Mouse (Mus musculus): ENCODE data around the gene Hist2h2be.
"Not testable (repeated sequence)": the region's sequence is repeated elsewhere in the genome, so short reads cannot be mapped to it uniquely, and the experiment has no call there.

Hist2h2be gene

GRCm38 (mm10) chr3:96220765-96221639, at the start of gene Hist2h2be, which contains the start of gene Hist2h2ac:
Gene Hist2h2be, plus strand, starts transcription at chr3:96221119.
Gene Hist2h2ac, minus strand, starts transcription at chr3:96220880.
- peak; percentile 92 for DNase-seq

GRCm38 (mm10) chr3:96171583-96172196, 49.2 kb upstream of the Hist2h2be start:
- no peak for DNase-seq

GRCm38 (mm10) chr3:96172197-96173178, 48.4 kb upstream of the Hist2h2be start, which contains the start of gene Sf3b4:
Gene Sf3b4, plus strand, starts transcription at chr3:96172332.
- peak; percentile 87 for DNase-seq

DNA sequence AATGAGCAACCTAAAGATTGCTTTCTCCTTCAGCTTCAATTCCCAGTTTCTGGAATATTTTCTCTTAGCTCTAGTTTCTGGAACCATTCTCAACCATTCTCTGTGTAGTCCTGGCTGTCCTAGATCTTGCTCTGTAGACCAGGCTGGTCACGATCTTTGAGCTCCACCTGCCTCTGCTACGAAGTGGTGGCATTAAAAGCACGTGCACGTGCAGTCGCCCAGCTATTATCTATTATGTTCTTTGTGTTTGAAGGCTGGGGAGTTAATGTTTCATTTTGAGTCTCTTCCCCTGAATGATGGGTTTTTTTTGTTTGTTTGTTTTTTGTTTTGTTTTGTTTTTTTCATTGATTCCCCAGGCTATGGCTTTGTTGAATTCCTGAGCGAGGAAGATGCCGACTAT, 47.7 kb upstream of the Hist2h2be start:
- DNase-seq = no peak

DNA sequence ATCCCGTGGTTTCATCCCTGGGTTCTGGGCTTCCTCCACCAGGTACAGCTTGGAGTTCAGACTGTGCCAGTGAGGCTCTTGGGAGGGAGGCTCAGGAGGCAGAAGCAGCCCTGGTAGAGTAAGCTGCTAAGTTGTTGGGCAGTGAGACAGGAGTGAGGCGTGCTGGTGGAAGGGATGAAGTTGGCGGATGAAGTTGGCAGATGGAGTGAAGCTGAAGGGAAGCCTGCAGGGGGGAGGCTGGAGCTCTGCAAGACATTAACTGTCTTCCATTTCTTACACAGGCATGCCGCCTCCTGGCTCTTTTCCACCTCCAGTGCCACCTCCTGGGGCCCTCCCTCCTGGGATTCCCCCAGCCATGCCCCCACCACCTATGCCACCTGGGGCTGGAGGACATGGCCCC, 46.9 kb upstream of the Hist2h2be start:
- not testable (repeated sequence) for DNase-seq

- DNase-seq = no peak
These were observed 45.7 kb upstream of the Hist2h2be start for GRCm38 (mm10) chr3:96175251-96175650.

DNA sequence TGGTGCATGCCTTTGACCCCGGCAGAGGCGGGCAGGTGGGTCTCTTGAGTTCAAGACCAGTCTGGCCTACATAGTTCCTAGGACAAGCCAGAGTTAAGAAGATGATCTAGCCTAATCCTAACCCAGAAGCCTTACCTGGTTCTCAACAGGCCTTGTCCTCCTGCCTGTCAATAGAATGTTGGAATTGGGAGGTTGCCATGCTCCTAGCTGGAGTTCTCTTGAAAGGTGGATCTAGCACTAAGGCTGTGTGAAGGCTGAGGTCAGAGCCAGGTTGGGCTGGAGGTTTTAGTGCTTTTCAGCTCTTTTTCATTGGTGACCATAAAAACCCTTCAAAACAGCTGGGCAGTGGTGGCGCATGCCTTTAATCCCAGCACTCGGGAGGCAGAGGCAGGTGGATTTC, 42.5 kb upstream of the Hist2h2be start:
- DNase-seq = no peak

GRCm38 (mm10) chr3:96178902-96179301, 42.0 kb upstream of the Hist2h2be start:
- DNase-seq = no peak

DNA sequence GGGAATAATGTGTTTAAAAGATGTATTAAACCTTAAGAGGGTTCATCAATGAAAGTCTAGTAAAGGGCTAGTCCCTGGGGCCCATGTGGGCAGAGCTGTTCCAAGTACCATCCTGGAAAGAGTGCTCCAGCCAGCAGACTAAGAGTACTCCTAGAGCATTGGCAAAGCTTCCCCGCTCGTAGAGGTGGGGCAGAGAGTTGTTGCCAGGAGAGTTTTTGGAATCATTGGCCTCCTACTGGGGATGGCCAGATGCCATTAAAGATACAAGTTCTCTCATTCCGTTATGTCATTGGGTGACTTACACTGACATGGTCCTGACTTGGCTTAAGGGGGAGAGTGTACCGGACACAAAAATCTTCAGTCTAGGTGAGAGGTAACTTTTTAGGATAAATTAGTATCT, 41.4 kb upstream of the Hist2h2be start:
- no peak for DNase-seq

DNA sequence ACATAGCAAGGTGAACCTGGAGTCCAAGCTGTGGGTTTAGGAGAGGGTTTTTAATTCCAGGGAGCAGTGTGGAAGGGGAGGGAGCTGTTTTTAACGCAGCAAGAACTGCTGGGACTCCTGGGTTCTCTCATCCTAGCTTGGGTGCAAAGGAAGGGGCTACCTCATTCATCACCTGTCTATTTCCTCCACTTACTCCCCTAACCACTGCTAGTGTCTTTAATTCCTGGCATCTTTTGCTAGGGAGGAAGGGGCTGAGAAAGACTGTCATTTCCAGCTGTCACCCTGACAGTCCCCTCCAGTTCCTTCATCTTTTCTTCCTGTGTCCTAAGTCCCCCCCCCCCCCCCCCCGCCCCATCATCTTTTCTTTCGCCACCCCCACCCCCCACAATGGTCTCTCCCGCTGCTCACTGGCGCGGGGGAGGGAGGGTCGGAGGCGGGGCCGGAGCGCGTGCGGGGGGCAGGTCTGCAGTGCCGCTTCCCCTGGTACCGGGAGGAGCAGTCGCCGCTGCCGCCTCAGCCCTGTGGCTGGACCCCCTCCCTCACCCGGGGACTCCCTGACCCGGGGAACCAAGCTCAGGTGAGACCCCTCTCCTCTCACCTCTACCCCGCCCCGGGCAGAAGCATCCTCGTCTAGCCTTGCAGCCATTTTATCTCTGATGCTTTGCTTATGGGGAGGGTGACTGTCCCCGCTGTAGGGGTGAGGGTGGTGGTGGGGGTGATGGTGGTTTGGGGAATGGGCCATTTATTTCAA, 40.0 kb upstream of the Hist2h2be start, which contains the start of gene Sv2a:
TSS of gene Sv2a (plus strand) at position 425 of the 751 bp plus-strand sequence.
- peak; percentile 68 for DNase-seq

DNA sequence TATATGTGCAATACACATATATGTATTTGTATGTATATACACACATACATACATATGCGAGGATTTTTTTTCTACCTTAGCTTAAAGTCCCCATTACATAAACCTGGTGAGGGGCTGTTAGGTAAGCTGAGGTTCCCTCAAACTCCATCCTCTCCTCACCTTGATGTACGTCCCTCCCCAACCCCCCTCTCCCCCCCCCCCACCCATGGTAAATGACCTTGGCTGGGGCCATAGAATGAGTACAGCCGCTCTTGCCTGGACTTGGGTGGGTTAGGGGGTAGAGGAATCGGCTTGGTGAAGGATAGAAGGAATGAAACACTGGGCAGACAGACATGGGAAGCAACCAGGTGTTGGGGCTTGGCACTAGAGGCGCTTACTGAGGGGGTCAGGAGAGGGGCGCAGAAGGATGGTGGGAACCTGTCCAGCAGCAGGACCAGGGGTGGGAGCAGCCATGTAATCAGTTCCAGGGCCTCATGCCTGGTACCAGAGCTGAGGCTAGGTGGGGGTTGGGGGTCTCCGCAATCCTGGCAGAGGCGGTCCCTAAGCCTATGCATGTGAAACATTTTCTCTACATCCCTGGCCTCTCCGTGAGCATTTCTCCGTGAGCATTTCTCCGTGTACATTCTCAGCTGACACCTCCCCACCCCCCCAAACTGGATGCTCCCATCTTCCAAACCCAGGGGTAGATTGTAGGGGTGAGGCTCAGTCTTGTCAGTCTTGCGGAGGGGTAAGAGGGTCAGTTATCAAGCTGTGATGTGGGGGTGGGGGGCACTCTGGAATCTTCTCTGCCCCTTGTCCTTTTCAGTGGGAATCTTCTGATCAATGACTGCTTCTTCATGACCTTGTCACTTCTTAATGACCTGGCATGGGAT, 39.2 kb upstream of the Hist2h2be start:
- DNase-seq = no peak

GRCm38 (mm10) chr3:96182382-96182776, 38.5 kb upstream of the Hist2h2be start:
- no peak for DNase-seq

DNA sequence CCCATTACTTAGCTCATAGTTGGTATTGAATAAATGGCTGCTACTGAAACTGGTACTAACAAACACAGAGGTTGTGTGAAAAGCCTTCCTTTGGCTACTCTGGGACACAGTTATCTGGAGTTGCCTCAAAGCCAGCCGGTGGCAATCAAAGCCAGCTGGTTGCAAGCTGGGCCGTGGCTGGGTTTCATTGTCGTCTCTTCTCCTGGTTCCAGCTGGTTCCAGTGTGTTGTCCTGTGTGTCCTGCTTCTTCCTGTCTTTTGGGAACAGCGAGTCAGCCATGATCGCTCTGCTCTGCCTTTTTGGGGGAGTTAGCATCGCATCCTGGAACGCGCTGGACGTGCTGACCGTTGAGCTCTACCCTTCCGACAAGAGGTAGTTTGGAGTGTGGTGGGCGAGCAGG, 27.9 kb upstream of the Hist2h2be start:
- no peak for DNase-seq

GRCm38 (mm10) chr3:96194966-96195365, 26.0 kb upstream of the Hist2h2be start:
- DNase-seq = no peak

GRCm38 (mm10) chr3:96195616-96196313, 25.2 kb upstream of the Hist2h2be start:
- peak; percentile 27 for DNase-seq

- DNase-seq = no peak
These were observed 24.3 kb upstream of the Hist2h2be start for GRCm38 (mm10) chr3:96196437-96197128.

GRCm38 (mm10) chr3:96197129-96197749, 23.7 kb upstream of the Hist2h2be start:
- peak; percentile 87 for DNase-seq

DNA sequence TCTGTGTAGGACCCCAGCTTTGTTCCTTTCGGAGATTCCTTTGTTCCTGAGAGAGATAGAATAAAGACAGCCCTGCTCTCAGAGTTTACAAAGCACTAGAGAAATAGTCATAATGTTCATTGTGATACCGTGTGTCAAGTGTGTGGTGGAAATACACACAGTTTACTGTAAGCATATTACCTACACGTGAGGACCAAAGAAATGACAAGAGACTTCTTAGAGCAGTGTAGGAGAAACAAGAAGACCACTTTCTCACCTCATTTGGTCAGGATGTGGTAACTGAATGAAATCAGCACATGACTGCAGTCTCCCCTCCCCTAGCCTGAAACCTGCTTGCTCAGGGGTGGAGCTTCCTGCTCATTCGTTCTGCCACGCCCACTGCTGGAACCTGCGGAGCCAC, 22.7 kb upstream of the Hist2h2be start:
- peak; percentile 64 for DNase-seq

DNA sequence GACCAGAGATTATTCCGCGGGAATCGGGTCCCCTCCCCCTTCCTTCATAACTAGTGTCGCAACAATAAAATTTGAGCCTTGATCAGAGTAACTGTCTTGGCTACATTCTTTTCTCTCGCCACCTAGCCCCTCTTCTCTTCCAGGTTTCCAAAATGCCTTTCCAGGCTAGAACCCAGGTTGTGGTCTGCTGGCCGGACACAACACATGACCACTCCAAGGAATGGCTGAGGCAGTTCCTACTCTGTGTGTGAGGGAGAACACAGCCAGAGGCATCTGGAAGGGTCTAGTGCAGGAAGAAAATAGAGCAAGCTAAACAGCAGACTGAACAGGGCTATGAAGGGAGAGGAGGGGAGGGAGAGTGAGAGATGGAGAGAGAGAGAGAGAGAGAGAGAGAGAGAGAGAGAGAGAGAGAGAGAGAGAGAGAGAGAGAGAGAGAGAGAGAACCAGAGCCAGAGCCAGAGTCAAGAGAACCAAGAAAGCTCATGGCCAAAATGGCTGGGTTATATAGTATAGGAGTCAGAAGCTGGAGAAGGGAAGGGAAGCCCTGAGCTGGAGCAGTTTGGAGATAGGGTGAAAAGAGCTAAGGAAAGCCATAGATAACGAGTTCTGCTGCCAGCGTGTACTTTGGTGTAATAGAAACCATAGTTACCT, 22.2 kb upstream of the Hist2h2be start:
- not testable (repeated sequence) for DNase-seq

All from thymus, postnatal 14 days (tissue).